Mouse (Mus musculus) limb, embryonic 12.5 days (tissue): Measurements from ENCODE around the gene Rbm34. TPM values are rescaled to one million over a fixed set of nuclear protein-coding genes. Genes with fewer than 3 reads are reported as not detected.
A peak's percentile ranks its signal among the peaks of the same experiment; 100 is the strongest.

Source experiments
- ATAC-seq: fragments of 200-750 bp; cut with Nextera tagmentation; 2 replicates; pipeline ENCODE4 v1.8.0; 2017; ENCODE audit warnings: low read depth, moderate TSS enrichment; ENCODE audit not compliant: insufficient number of reproducible peaks, insufficient read depth, low FRiP score, low TSS enrichment
- H3K27ac ChIP-seq: fragments of 300-500 bp; sonication (generic); 2 replicates; pipeline ENCODE4 v1.5.1; 2016; ENCODE audit warnings: mild to moderate bottlenecking, moderate library complexity
- H3K27me3 ChIP-seq: fragments of 300-500 bp; sonication (generic); 2 replicates; pipeline ENCODE4 v1.6.1; 2016; ENCODE audit warnings: mild to moderate bottlenecking, moderate library complexity
- H3K36me3 ChIP-seq: fragments of 300-500 bp; sonication (generic); 2 replicates; pipeline ENCODE4 v1.6.1; 2016; ENCODE audit warnings: mild to moderate bottlenecking, moderate library complexity
- H3K4me1 ChIP-seq: fragments of 300-500 bp; sonication (generic); replicated peaks from 2 replicates; pipeline ENCODE4 v1.6.1; 2016
- H3K4me2 ChIP-seq: fragments of 300-500 bp; sonication (generic); 2 replicates; pipeline ENCODE4 v1.6.1; 2016; ENCODE audit warnings: mild to moderate bottlenecking, moderate library complexity
- H3K4me3 ChIP-seq: fragments of 300-500 bp; sonication (generic); replicated peaks from 2 replicates; pipeline ENCODE4 v1.5.1; 2016; ENCODE audit warnings: mild to moderate bottlenecking
- H3K9ac ChIP-seq: fragments of 300-500 bp; sonication (generic); replicated peaks from 2 replicates; pipeline ENCODE4 v1.6.1; 2016; ENCODE audit warnings: mild to moderate bottlenecking, moderate library complexity
- H3K9me3 ChIP-seq: fragments of 300-500 bp; sonication (generic); 2 replicates; pipeline ENCODE4 v1.6.1; 2016; ENCODE audit warnings: mild to moderate bottlenecking, moderate library complexity
- WGBS: fragments of 180-500 bp; shearing (Covaris S2); methylation state at CpG from one replicate; pipeline ENCODE4 v1.1.7; 2016; 5-methylcytosine and 5-hydroxymethylcytosine counted together
- polyA plus RNA-seq: library from polyadenylated mRNA; unstranded; fragments of >200 nt; fragmentation: Nextera tagmentation; extraction: Ambion mirVana; gene quantifications from 2 replicates; pipeline ENCODE4 v1.2.1, GENCODE M21; 2016

Gene Rbm34
- polyA plus RNA-seq, 1 experiment from 2014 or later = 35.6 TPM

- WGBS = 71% methylated on average over 8 of the region's 8 CpGs
- no peak for ATAC-seq
- no peak overlapping the region for H3K4me3 ChIP-seq
Measured at GRCm38 (mm10) chr8:126976608-126977348, 5.9 kb upstream of the Rbm34 start.

DNA sequence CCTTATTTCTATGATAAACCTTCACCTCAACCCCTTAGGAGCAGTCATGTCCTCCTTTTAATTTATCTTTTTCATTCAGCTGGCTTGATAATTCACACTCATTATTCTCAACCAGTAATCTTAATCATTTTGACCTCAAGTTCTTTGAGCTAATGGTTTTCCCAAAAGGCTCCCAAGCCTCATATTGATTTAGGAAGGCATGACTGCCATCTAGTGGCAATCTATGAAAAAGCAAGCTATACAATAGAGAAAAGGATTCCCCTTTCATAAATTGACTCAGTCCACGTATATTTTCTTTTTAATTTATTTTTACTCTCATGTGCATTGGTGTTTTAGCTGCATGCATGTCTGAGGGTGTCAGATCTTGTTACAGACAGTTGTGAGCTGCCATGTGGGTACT lies 4.8 kb upstream of the Rbm34 start:
- H3K4me1 ChIP-seq = no peaks in the 10 kb centered on the region
- no peak for ATAC-seq
- H3K9me3 ChIP-seq = no peaks in the 10 kb centered on the region

More at GRCm38 (mm10) chr8:126976608-126977348, 5.9 kb upstream of the Rbm34 start:
- H3K27me3 ChIP-seq = peaks cover 14% of the 10 kb centered on the region
- no peak overlapping the region for H3K4me2 ChIP-seq
- H3K36me3 ChIP-seq = no peaks in the 10 kb centered on the region
- no peaks in the 10 kb centered on the region for H3K4me1 ChIP-seq
- no peaks in the 10 kb centered on the region for H3K9me3 ChIP-seq
- H3K9ac ChIP-seq = no peak overlapping the region
- H3K27ac ChIP-seq = no peak overlapping the region

DNA sequence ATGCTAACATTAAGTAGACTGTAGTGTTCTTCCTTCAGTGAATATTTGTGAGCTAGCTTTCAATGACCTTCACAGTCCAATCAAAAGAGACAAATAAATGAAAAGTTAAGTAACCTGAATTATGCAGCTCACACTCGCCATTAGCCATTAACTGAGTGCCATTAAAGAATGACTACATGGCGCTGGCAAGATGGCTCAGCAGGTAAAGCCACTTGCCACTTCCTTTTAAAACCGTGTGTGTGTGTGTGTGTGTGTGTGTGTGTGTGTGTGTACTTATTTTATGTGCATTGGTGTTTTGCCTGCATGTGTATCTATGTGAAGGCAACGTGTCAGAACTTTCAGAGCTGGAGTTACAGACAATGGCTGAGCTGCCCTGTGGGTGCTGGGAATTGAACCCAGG lies 3.6 kb upstream of the Rbm34 start:
- WGBS = 86% methylated on average over 4 of the region's 4 CpGs
- ATAC-seq = no peak
- H3K27me3 ChIP-seq = peaks cover 12% of the 10 kb centered on the region; the same call in 1 of the 2 replicates
- no peaks in the 10 kb centered on the region for H3K36me3 ChIP-seq
- no peak overlapping the region for H3K27ac ChIP-seq
- H3K4me1 ChIP-seq = peaks cover 4% of the 10 kb centered on the region
- no peaks in the 10 kb centered on the region for H3K9me3 ChIP-seq
- no peak overlapping the region for H3K4me2 ChIP-seq
- no peak overlapping the region for H3K9ac ChIP-seq
- no peak overlapping the region for H3K4me3 ChIP-seq

More for the DNA sequence above, 4.8 kb upstream of the Rbm34 start:
- no peaks in the 10 kb centered on the region for H3K36me3 ChIP-seq
- H3K9ac ChIP-seq = no peak overlapping the region
- 35% methylated on average over 1 of the region's 1 CpGs for WGBS
- H3K4me2 ChIP-seq = no peak overlapping the region
- H3K4me3 ChIP-seq = no peak overlapping the region
- peaks cover 14% of the 10 kb centered on the region for H3K27me3 ChIP-seq
- H3K27ac ChIP-seq = no peak overlapping the region

- Histone ChIP-seq H3K9me3 (no peaks in the 10 kb centered on the region), H3K27ac (no peak overlapping the region), H3K4me2 (no peak overlapping the region), H3K36me3 (peaks cover 5% of the 10 kb centered on the region), H3K27me3 (peaks cover 9% of the 10 kb centered on the region; the same call in 1 of the 2 replicates), H3K9ac (no peak overlapping the region), H3K4me1 (peaks cover 4% of the 10 kb centered on the region), H3K4me3 (no peak overlapping the region)
- ATAC-seq = no peak
- 79% methylated on average over 9 of the region's 9 CpGs for WGBS
Measured at GRCm38 (mm10) chr8:126973686-126974265, 2.9 kb upstream of the Rbm34 start.

- H3K9me3 ChIP-seq = no peaks in the 10 kb centered on the region
- H3K36me3 ChIP-seq = peaks cover 16% of the 10 kb centered on the region
- H3K4me2 ChIP-seq = no peak overlapping the region
- WGBS = 73% methylated on average over 2 of the region's 2 CpGs
- no peak overlapping the region for H3K4me3 ChIP-seq
- peaks cover 4% of the 10 kb centered on the region for H3K4me1 ChIP-seq
- H3K27ac ChIP-seq = no peak overlapping the region
- H3K27me3 ChIP-seq = peaks cover 4% of the 10 kb centered on the region; the same call in 1 of the 2 replicates
- no peak overlapping the region for H3K9ac ChIP-seq
- ATAC-seq = no peak
Measured at GRCm38 (mm10) chr8:126972649-126973048, 1.8 kb upstream of the Rbm34 start.

DNA sequence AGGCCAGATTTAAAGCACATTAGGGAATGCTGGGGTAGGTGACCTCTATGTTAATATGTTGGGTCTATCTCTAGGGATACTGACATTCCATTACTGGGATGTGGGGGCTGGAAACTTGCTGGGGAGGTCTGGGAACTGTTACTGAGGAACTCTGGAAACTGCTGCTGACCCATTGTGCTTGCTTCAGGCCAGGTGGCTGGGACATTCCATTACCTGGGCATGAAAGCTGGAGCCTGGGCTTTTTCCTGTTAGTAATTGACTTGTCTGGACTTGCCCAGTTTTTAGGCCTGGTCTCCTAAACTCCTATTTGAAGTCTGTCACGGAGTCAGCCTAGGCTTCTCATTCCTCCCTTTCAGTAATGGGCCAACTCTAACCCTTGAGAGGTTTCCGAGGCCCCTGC lies 1.2 kb upstream of the Rbm34 start:
- 0 out of 2 replicates have a peak overlapping the region, but pooled peaks have one; percentile 5 for H3K27ac ChIP-seq
- H3K36me3 ChIP-seq = peaks cover 21% of the 10 kb centered on the region
- 71% methylated on average over 2 of the region's 2 CpGs for WGBS
- no peak for ATAC-seq
- no peak overlapping the region for H3K4me2 ChIP-seq
- H3K4me3 ChIP-seq = no peak overlapping the region
- H3K4me1 ChIP-seq = peaks cover 4% of the 10 kb centered on the region
- no peak overlapping the region for H3K9ac ChIP-seq
- H3K27me3 ChIP-seq = peaks cover 3% of the 10 kb centered on the region; the same call in 1 of the 2 replicates
- no peaks in the 10 kb centered on the region for H3K9me3 ChIP-seq

DNA sequence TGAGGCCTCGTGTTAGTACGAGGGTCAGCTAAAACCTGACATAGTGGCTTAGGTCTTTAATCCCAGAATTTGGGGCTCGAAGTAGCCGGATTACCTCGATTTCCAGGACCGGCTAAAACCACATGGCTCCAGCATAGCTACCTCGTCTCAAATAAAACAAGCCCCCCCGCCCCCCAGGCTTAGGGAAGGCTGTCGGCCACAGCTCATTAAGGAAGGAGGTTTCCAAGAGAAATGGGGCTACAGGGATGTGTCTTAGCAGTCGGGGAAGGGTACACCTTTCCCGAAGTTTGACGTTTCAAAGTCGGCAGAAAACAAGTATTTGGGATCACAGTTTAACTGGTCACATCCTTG lies 418 bp upstream of the Rbm34 start:
- Histone ChIP-seq H3K9ac (peak overlapping the region; percentile 61), H3K27ac (peak overlapping the region; percentile 86), H3K4me1 (peaks cover 4% of the 10 kb centered on the region), H3K9me3 (no peaks in the 10 kb centered on the region), H3K4me3 (peak overlapping the region; percentile 98), H3K27me3 (peaks cover 2% of the 10 kb centered on the region; the same call in 1 of the 2 replicates), H3K36me3 (peaks cover 29% of the 10 kb centered on the region), H3K4me2 (peak overlapping the region; percentile 79)
- WGBS = 11% methylated on average over 13 of the region's 13 CpGs
- peak; percentile 49; the same call in 1 of the 2 replicates for ATAC-seq

DNA sequence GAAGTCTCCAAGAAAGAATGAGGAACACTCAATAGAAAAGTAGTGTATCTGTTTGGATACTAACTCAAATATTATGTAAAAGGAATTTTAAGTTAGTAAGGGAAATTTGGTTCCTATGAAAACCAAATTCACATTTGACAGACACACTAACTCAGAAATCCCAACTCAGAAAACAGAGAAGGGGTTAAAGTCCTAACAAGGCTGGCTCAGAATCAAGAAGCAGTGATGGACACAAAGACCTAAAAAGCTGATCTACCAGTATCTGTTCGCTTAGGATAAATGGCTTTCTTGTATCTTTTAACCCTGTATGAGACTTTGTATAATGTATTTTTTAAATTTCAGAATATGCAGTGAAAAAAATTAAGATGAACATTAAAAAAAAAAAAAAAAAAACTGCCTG lies 1.3 kb downstream of the Rbm34 start:
- Histone ChIP-seq H3K4me2 (no peak overlapping the region), H3K36me3 (peaks cover 47% of the 10 kb centered on the region), H3K27me3 (no peaks in the 10 kb centered on the region), H3K4me1 (peaks cover 4% of the 10 kb centered on the region), H3K27ac (no peak overlapping the region), H3K4me3 (no peak overlapping the region), H3K9me3 (no peaks in the 10 kb centered on the region), H3K9ac (no peak overlapping the region)
- 86% methylated on average over 1 of the region's 1 CpGs for WGBS
- ATAC-seq = no peak

- Histone ChIP-seq H3K27ac (no peak overlapping the region), H3K36me3 (peaks cover 55% of the 10 kb centered on the region), H3K9me3 (no peaks in the 10 kb centered on the region), H3K4me1 (peaks cover 4% of the 10 kb centered on the region), H3K9ac (no peak overlapping the region), H3K4me3 (no peak overlapping the region), H3K4me2 (no peak overlapping the region), H3K27me3 (no peaks in the 10 kb centered on the region)
- WGBS = 90% methylated on average over 6 of the region's 6 CpGs
- ATAC-seq = no peak
Measured at GRCm38 (mm10) chr8:126968107-126968506, 2.8 kb downstream of the Rbm34 start.

DNA sequence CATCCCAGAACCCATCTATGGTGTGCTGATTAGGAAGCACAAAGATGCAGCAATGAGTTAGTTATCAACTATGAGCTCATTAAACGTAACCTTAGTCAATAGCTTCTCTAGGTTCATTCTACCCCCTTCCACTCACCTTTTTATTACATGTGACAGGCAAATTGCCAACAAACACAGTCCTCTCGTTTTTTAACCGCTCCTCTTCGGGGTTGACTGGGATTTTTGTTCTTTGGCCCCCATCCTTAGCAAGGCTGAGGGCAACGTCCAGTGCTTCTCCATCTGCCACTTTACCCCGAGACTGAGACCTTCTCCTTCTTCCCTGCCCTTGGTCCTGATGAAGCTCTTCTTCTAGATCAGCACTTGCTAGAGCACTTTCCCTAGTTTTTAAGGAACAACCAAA lies 5.6 kb downstream of the Rbm34 start:
- no peak for ATAC-seq
- WGBS = 83% methylated on average over 6 of the region's 6 CpGs
- Histone ChIP-seq H3K9me3 (no peaks in the 10 kb centered on the region), H3K9ac (no peak overlapping the region), H3K36me3 (peaks cover 83% of the 10 kb centered on the region), H3K27me3 (no peaks in the 10 kb centered on the region), H3K4me2 (no peak overlapping the region), H3K4me3 (no peak overlapping the region), H3K27ac (no peak overlapping the region), H3K4me1 (peaks cover 3% of the 10 kb centered on the region)

DNA sequence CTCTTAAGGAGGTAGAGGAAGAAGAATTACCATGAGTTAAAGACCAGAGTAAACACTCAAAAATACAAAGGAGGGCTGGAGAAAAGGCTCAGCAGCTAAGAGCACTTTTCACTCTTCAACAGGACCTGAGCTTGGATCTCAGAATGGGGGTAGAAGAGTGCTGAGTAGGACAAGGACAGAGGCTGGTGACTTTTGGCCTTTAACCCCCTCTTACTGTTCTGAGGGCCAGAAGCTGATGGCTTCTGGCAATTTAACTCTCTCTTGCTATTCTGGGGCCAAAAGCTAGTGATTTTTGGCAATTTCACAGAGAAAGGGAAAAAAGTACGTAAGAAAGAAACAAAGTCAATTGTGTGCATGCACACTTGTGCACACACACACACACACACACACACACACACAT lies 8.0 kb downstream of the Rbm34 start:
- ATAC-seq = no peak
- WGBS = 94% methylated on average over 1 of the region's 1 CpGs

More for the DNA sequence above, 8.0 kb downstream of the Rbm34 start:
- Histone ChIP-seq H3K27ac (no peak overlapping the region), H3K27me3 (no peaks in the 10 kb centered on the region), H3K9ac (no peak overlapping the region), H3K4me3 (no peak overlapping the region), H3K4me2 (no peak overlapping the region), H3K4me1 (no peaks in the 10 kb centered on the region), H3K9me3 (no peaks in the 10 kb centered on the region), H3K36me3 (peaks cover 92% of the 10 kb centered on the region)
